Mouse (Mus musculus): Measurements from ENCODE around the gene Lrp4. TPM values are rescaled to one million over a fixed set of nuclear protein-coding genes. Genes with fewer than 3 reads are reported as not detected.
A peak's percentile ranks its signal among the peaks of the same experiment; 100 is the strongest.

Gene Lrp4
- polyA plus RNA-seq, 1 experiment from 2014 or later = 1.9 TPM

GRCm38 (mm10) chr2:91457656-91458251, 443 bp downstream of the Lrp4 start:
- Histone ChIP-seq H3K27me3 (replicated peaks; ENCODE audit: control insufficient read depth, insufficient read depth, low read length) (peaks cover 28% of the 10 kb centered on the region), H3K9me3 (ENCODE audit: control insufficient read depth, low read length) (peaks cover 5% of the 10 kb centered on the region; the same call in 1 of the 2 replicates), H3K4me3 (ENCODE audit: low read depth, low read length) (peak overlapping the region; percentile 67), H3K27ac (ENCODE audit: low read depth, low read length) (peak overlapping the region; percentile 67), H3K36me3 (ENCODE audit: control insufficient read depth, insufficient read depth, low read length) (no peaks in the 10 kb centered on the region), H3K4me2 (peak overlapping the region; percentile 95), H3K9ac (ENCODE audit: low read depth, low read length) (peak overlapping the region; percentile 61), H3K4me1 (replicated peaks; ENCODE audit: control insufficient read depth, insufficient read depth, low read length) (peaks cover 33% of the 10 kb centered on the region)
- DNase-seq (ENCODE audit: low spot score) = peak; percentile 71
- WGBS = under 1% methylated on average over 45 of the region's 45 CpGs
- ATAC-seq (replicated peaks; ENCODE audit: low FRiP score) = peak; percentile 46

DNA sequence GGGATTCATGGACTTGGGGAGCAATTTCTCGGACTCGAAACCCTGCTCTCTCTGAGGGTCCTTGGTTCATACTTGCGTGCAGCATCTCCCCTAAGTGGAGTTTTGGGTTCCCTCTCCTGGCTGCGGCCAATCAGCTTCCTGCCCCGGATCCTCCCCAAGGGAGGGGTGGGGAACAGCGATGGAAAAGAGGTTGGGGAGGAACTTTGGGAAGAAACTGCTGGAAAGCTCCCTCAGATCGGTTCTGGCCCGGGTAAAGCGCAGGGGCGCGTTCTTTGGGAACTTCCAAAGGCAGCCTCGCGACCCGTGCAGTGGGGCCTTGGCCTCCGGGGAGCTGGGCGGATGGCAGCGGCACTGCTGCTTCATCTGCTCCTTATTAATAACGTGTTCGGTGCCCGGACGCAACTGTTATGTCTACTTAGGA, 951 bp downstream of the Lrp4 start:
- H3K27me3 ChIP-seq (replicated peaks; ENCODE audit: control insufficient read depth, insufficient read depth, low read length) = peaks cover 28% of the 10 kb centered on the region
- H3K4me1 ChIP-seq (replicated peaks; ENCODE audit: control insufficient read depth, insufficient read depth, low read length) = peaks cover 36% of the 10 kb centered on the region
- peak overlapping the region; percentile 67 for H3K4me3 ChIP-seq (ENCODE audit: low read depth, low read length)
- H3K9me3 ChIP-seq (ENCODE audit: control insufficient read depth, low read length) = peaks cover 5% of the 10 kb centered on the region; the same call in 1 of the 2 replicates
- WGBS = under 1% methylated on average over 21 of the region's 21 CpGs
- H3K4me2 ChIP-seq = peak overlapping the region; percentile 95
- H3K36me3 ChIP-seq (ENCODE audit: control insufficient read depth, insufficient read depth, low read length) = no peaks in the 10 kb centered on the region
- peak overlapping the region; percentile 61 for H3K9ac ChIP-seq (ENCODE audit: low read depth, low read length)
- H3K27ac ChIP-seq (ENCODE audit: low read depth, low read length) = peak overlapping the region; percentile 67; the same call in 1 of the 2 replicates
- ATAC-seq (replicated peaks; ENCODE audit: low FRiP score) (no peak), DNase-seq (ENCODE audit: low spot score) (peak; percentile 61)

GRCm38 (mm10) chr2:91458673-91459391, 1.5 kb downstream of the Lrp4 start:
- Histone ChIP-seq H3K4me2 (peak overlapping the region; percentile 95), H3K36me3 (ENCODE audit: control insufficient read depth, insufficient read depth, low read length) (no peaks in the 10 kb centered on the region), H3K9me3 (ENCODE audit: control insufficient read depth, low read length) (peaks cover 5% of the 10 kb centered on the region; the same call in 1 of the 2 replicates), H3K27ac (ENCODE audit: low read depth, low read length) (peak overlapping the region; percentile 39; the same call in 1 of the 2 replicates), H3K4me1 (replicated peaks; ENCODE audit: control insufficient read depth, insufficient read depth, low read length) (peaks cover 38% of the 10 kb centered on the region), H3K9ac (ENCODE audit: low read depth, low read length) (peak overlapping the region; percentile 61), H3K27me3 (replicated peaks; ENCODE audit: control insufficient read depth, insufficient read depth, low read length) (peaks cover 28% of the 10 kb centered on the region), H3K4me3 (ENCODE audit: low read depth, low read length) (peak overlapping the region; percentile 67)
- peak; percentile 60 for DNase-seq (ENCODE audit: low spot score)
- under 1% methylated on average over 32 of the region's 32 CpGs for WGBS
- no peak for ATAC-seq (replicated peaks; ENCODE audit: low FRiP score)

DNA sequence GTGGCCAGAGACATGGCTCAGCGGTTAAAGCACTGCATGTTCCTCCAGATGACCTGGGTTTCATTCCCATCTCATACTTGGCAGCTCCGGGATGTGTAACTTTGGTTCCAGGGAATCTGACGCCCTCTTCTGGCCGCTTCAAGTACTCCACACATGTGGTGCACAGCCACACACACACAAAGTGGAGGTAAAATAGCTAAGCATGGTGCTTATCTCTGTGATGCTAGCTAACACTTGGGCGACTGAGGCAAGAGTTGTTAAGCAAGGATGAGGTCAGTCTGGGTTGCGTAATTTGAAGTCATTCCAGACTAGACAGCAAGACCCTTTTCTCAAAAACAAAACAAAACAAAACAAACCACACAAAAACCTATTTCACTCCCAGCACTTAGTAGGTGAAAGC, 2.8 kb downstream of the Lrp4 start:
- Histone ChIP-seq H3K36me3 (ENCODE audit: control insufficient read depth, insufficient read depth, low read length) (no peaks in the 10 kb centered on the region), H3K4me1 (replicated peaks; ENCODE audit: control insufficient read depth, insufficient read depth, low read length) (peaks cover 38% of the 10 kb centered on the region), H3K27me3 (replicated peaks; ENCODE audit: control insufficient read depth, insufficient read depth, low read length) (peaks cover 28% of the 10 kb centered on the region), H3K9me3 (ENCODE audit: control insufficient read depth, low read length) (peaks cover 5% of the 10 kb centered on the region; the same call in 1 of the 2 replicates), H3K4me3 (ENCODE audit: low read depth, low read length) (no peak overlapping the region), H3K4me2 (no peak overlapping the region; the same call in 1 of the 2 replicates), H3K9ac (ENCODE audit: low read depth, low read length) (no peak overlapping the region), H3K27ac (ENCODE audit: low read depth, low read length) (no peak overlapping the region)
- DNase-seq (ENCODE audit: low spot score) = no peak
- no peak for ATAC-seq (replicated peaks; ENCODE audit: low FRiP score)
- 87% methylated on average over 6 of the region's 6 CpGs for WGBS

GRCm38 (mm10) chr2:91460771-91461170, 3.5 kb downstream of the Lrp4 start:
- Histone ChIP-seq H3K36me3 (ENCODE audit: control insufficient read depth, insufficient read depth, low read length) (no peaks in the 10 kb centered on the region), H3K4me3 (ENCODE audit: low read depth, low read length) (no peak overlapping the region), H3K4me2 (no peak overlapping the region), H3K27me3 (replicated peaks; ENCODE audit: control insufficient read depth, insufficient read depth, low read length) (peaks cover 28% of the 10 kb centered on the region), H3K9me3 (ENCODE audit: control insufficient read depth, low read length) (peaks cover 5% of the 10 kb centered on the region; the same call in 1 of the 2 replicates), H3K9ac (ENCODE audit: low read depth, low read length) (no peak overlapping the region), H3K27ac (ENCODE audit: low read depth, low read length) (no peak overlapping the region), H3K4me1 (replicated peaks; ENCODE audit: control insufficient read depth, insufficient read depth, low read length) (peaks cover 38% of the 10 kb centered on the region)
- DNase-seq (ENCODE audit: low spot score) = no peak
- WGBS = 70% methylated on average over 7 of the region's 7 CpGs
- ATAC-seq (replicated peaks; ENCODE audit: low FRiP score) = no peak

GRCm38 (mm10) chr2:91461341-91461740, 4.0 kb downstream of the Lrp4 start:
- DNase-seq (ENCODE audit: low spot score) (no peak), ATAC-seq (replicated peaks; ENCODE audit: low FRiP score) (no peak)
- Histone ChIP-seq H3K27ac (ENCODE audit: low read depth, low read length) (0 out of 2 replicates have a peak overlapping the region, but pooled peaks have one; percentile 17), H3K9ac (ENCODE audit: low read depth, low read length) (no peak overlapping the region), H3K4me2 (no peak overlapping the region), H3K36me3 (ENCODE audit: control insufficient read depth, insufficient read depth, low read length) (no peaks in the 10 kb centered on the region), H3K4me3 (ENCODE audit: low read depth, low read length) (no peak overlapping the region), H3K4me1 (replicated peaks; ENCODE audit: control insufficient read depth, insufficient read depth, low read length) (peaks cover 36% of the 10 kb centered on the region), H3K9me3 (ENCODE audit: control insufficient read depth, low read length) (peaks cover 5% of the 10 kb centered on the region; the same call in 1 of the 2 replicates), H3K27me3 (replicated peaks; ENCODE audit: control insufficient read depth, insufficient read depth, low read length) (peaks cover 28% of the 10 kb centered on the region)
- 64% methylated on average over 3 of the region's 3 CpGs for WGBS

- H3K4me1 ChIP-seq (replicated peaks; ENCODE audit: control insufficient read depth, insufficient read depth, low read length) = peaks cover 30% of the 10 kb centered on the region
- no peak overlapping the region for H3K4me2 ChIP-seq
- no peak overlapping the region for H3K27ac ChIP-seq (ENCODE audit: low read depth, low read length)
- 10% methylated on average over 2 of the region's 2 CpGs for WGBS
- ATAC-seq (replicated peaks; ENCODE audit: low FRiP score) (no peak), DNase-seq (ENCODE audit: low spot score) (no peak)
- peaks cover 5% of the 10 kb centered on the region; the same call in 1 of the 2 replicates for H3K9me3 ChIP-seq (ENCODE audit: control insufficient read depth, low read length)
- peaks cover 28% of the 10 kb centered on the region for H3K27me3 ChIP-seq (replicated peaks; ENCODE audit: control insufficient read depth, insufficient read depth, low read length)
- H3K9ac ChIP-seq (ENCODE audit: low read depth, low read length) = no peak overlapping the region
- H3K36me3 ChIP-seq (ENCODE audit: control insufficient read depth, insufficient read depth, low read length) = no peaks in the 10 kb centered on the region
- no peak overlapping the region for H3K4me3 ChIP-seq (ENCODE audit: low read depth, low read length)
Observed at GRCm38 (mm10) chr2:91462196-91462595, 4.9 kb downstream of the Lrp4 start.

- H3K36me3 ChIP-seq (ENCODE audit: control insufficient read depth, insufficient read depth, low read length) = no peaks in the 10 kb centered on the region
- no peak for ATAC-seq (replicated peaks; ENCODE audit: low FRiP score)
- WGBS = 28% methylated on average over 12 of the region's 12 CpGs
- H3K4me2 ChIP-seq = peak overlapping the region; percentile 39
- peaks cover 5% of the 10 kb centered on the region; the same call in 1 of the 2 replicates for H3K9me3 ChIP-seq (ENCODE audit: control insufficient read depth, low read length)
- peaks cover 30% of the 10 kb centered on the region for H3K4me1 ChIP-seq (replicated peaks; ENCODE audit: control insufficient read depth, insufficient read depth, low read length)
- no peak for DNase-seq (ENCODE audit: low spot score)
- no peak overlapping the region for H3K27ac ChIP-seq (ENCODE audit: low read depth, low read length)
- H3K27me3 ChIP-seq (replicated peaks; ENCODE audit: control insufficient read depth, insufficient read depth, low read length) = peaks cover 26% of the 10 kb centered on the region
- H3K4me3 ChIP-seq (ENCODE audit: low read depth, low read length) = no peak overlapping the region
- H3K9ac ChIP-seq (ENCODE audit: low read depth, low read length) = no peak overlapping the region
Observed at GRCm38 (mm10) chr2:91462681-91463080, 5.4 kb downstream of the Lrp4 start.

Data from liver, embryonic 11.5 days (tissue).